Mouse (Mus musculus): Measurements from ENCODE around the gene Spaca5. TPM values are rescaled to one million over a fixed set of nuclear protein-coding genes. Genes with fewer than 3 reads are reported as not detected.

Spaca5 gene
- total RNA-seq (2023) = not detected in 4 replicates

GRCm38 (mm10) chrX:21068106-21068505 lies at the start of gene Spaca5:
TSS of gene Spaca5 (plus strand) at chrX:21068406.

GRCm38 (mm10) chrX:21061866-21062543 lies 6.2 kb upstream of the Spaca5 start, which contains the start of gene Zfp182:
TSS of gene Zfp182 (minus strand) at chrX:21062316.

GRCm38 (mm10) chrX:21088983-21089866 lies 21.0 kb downstream of the Spaca5 start, which contains the start of gene Zfp300:
TSS of gene Zfp300 (minus strand) at chrX:21089527.

GRCm38 (mm10) chrX:21115520-21115919 lies 47.3 kb downstream of the Spaca5 start, which contains the start of gene Ssxa1:
TSS of gene Ssxa1 (plus strand) at chrX:21115820.

Other genes with a start within 250 kb of the Spaca5 start
- gene Timp1, start 198.2 kb upstream of the Spaca5 start, total RNA-seq (2023) = not detected in 4 replicates
- 0.16 to 0.24 TPM (median 0.24 TPM) in 3 of 4 replicates, not detected in the other for gene Syn1, start 147.4 kb upstream of the Spaca5 start, total RNA-seq (2023)
- gene Cfp, start 136.9 kb upstream of the Spaca5 start, total RNA-seq (2023) = 39.5 to 56.4 TPM (median 48.5 TPM) in 4 replicates
- gene Elk1, start 117.8 kb upstream of the Spaca5 start, total RNA-seq (2023) = 16.9 to 18.3 TPM (median 17.2 TPM) in 4 replicates
- gene Uxt, start 106.4 kb upstream of the Spaca5 start, total RNA-seq (2023) = 37.7 to 52.4 TPM (median 48.5 TPM) in 4 replicates
- gene Zfp182, start 6.1 kb upstream of the Spaca5 start, total RNA-seq (2023) = 23.6 to 26.4 TPM (median 25.3 TPM) in 4 replicates
- 0.37 to 0.88 TPM (median 0.65 TPM) in 4 replicates for gene Zfp300, start 21.1 kb downstream of the Spaca5 start, total RNA-seq (2023)
- not detected in 4 replicates for gene Ssxa1, start 47.4 kb downstream of the Spaca5 start, total RNA-seq (2023)
- gene Gm21876, start 107.2 kb downstream of the Spaca5 start, total RNA-seq (2023) = not detected in 4 replicates